Mouse (Mus musculus) layer of hippocampus, postnatal 14 days (tissue): ENCODE data around the gene Hist1h3e. TPM values are rescaled to one million over a fixed set of nuclear protein-coding genes. Genes with fewer than 3 reads are reported as not detected.
A peak's percentile ranks its signal among the peaks of the same experiment; 100 is the strongest.
"Not testable (repeated sequence)": the region's sequence is repeated elsewhere in the genome, so short reads cannot be mapped to it uniquely, and the experiment has no call there.

Experiments
- DNase-seq, 2 experiments: peaks; one replicate each; pipeline ENCODE4 v3.0.0; 2021 to 2022; ENCODE audit warnings: low spot score in 2 of 2, mixed read lengths in 1 of 2
- total RNA-seq, 2 experiments: library from RNA; stranded (reverse); gene quantifications; 2 replicates each; pipeline ENCODE4 v1.2.3; 2021

The Hist1h3e gene
- total RNA-seq, 2 experiments from 2014 or later = 60.0 to 69.0 TPM

DNA sequence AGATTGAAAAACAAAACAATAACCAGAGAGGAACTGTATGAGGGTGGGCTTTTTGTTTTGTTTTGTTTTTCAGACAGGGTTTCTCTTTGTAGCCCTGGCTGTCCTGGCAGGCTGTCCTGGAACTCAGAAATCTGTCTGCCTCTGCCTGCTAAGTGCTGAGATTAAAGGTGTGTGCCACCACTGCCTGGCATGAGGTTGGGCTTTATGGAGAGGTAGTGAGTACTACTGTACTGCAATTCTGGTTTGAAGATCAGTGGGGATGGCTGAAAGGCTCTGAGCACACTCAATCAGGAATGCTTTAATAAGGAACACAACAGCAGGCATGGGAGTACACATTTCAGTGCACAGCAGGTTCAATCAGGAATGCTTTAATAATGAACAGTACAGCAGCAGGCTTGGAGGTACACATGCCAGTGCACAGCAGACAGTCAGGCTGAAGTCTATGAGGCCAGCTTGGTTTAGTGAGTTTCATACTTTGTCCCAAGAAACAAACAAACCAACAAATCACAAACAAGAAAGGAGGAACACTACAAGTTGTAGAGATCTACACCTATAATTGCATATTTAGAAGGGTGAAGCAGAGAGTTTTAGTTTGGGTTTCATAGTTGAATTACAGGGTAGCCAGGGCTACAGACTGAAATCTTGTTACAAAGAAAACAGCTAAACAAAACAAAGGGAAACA, 21.4 kb upstream of the Hist1h3e start:
- no peak for DNase-seq

DNA sequence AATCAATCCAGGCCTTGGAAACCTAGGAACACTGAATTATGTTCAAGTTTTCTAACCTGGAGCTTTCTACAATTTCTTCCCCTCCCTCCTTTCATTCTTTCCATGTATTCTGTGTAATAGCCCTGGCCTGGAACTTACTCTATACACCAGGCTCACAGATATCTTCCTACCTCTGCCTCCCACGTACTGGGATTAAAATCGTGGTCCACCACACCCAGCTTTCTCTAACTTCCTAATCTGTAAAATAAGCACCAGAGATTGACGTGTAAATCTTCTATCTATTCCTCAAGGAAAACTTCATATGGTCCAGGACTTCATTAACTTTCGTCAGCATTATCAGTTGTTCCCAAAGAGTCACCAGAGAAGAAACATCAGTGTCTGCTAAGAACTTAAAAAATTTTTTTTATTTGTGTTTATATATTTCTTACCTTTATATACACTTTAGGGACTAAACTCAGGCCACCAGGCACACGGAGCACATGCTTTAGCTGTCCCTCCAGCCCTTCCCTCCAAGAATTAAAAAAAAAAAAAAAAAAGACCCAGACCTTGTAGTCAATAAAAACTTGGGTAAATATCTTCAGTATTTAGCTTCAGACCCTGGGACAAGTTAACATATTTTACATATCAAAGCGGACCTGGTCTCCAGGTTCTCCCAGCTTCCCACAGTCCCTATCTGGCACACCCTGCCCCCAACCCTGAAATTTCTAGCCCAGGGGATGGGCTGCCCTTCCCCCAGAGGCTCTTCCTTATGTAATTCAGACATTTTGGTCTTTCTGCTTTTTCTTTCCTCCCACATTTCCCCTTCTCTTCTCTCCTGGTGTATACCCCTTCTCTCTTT, 20.3 kb upstream of the Hist1h3e start:
- DNase-seq = no peak

DNA sequence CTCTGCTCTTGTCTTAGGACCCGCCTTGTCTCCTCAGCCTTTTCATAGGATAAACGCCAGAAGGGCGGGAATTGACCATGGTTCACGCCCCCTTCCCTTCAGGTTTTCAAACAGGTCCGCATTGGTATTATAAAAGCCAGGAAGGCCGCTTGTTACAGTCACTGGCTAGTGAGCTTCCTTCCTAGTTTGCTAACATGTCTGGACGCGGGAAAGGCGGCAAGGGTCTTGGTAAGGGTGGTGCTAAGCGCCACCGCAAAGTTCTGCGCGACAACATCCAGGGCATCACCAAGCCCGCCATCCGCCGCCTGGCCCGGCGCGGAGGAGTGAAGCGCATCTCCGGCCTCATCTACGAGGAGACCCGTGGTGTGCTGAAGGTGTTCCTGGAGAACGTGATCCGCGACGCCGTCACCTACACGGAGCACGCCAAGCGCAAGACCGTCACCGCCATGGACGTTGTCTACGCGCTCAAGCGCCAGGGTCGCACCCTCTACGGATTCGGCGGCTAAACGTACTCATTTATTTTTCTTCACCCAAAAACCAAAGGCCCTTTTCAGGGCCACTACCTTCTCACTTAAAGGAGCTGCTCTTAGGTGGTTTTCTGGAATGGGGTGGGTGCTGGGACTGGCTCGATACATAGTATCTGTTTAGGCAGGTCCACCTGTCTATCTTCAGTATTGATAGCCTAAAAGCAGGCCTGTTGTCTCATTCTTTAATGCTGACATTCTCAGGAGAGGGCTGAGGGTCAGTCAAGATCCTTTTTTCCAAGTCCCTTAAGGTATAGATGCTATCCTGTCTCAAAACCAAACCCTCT, 19.4 kb upstream of the Hist1h3e start, which contains the start of gene Hist1h4d:
TSS of gene Hist1h4d (plus strand) at position 191 of the 811 bp plus-strand sequence.
- DNase-seq = peak; percentile 97 to 99

DNA sequence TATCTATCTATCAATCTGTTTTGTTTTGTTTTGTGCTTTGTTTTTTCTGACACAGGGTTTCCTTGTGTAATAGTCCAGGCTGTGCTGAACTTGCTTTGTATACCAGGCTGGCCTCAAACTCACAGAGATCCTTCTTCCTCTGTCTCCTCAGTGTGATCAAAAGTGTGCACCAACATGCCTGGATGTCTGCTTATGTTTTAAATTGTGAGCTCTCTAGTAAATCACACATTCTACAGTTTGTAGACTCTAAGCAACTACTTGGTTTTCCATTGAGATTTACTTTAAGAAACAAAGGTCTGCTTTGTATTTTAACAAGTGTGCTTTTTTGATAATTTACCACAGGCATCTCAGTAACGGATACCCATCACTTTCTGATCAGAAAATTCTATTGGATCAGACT, 15.7 kb upstream of the Hist1h3e start:
- DNase-seq = no peak

DNA sequence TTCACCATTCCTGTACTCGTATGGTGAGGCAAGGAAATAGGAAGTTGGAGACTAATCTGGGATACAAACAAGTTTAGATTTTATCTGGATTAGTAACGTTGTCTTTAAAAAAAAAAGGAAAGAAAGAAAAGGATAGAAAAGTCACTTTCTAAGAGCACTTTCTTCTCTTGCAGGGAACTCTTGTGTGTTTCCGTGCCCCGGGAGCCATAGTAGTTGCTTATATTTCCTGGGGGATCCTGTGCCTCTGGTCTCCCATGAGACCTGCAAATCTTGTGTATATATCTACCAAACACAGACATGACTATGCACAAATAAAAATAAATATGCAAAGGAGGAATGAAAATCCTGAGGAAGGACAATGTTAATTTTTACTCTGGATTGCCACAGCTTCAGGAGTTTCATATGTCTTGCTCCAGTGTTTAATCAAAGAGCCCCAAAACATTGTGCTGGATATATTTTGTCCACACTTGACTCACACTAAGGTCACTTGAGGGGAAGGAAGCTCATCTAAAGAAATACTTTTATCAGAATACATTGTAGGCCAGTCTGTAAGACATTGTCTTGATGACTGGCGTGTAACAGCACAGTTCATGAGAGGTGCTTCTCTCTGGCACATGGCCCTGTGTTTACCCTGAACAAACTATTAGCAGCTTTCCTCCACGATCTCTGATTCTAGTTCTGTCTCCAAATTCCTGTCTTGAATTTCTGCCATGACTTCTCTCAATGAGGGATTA, 14.9 kb upstream of the Hist1h3e start:
- no peak for DNase-seq

DNA sequence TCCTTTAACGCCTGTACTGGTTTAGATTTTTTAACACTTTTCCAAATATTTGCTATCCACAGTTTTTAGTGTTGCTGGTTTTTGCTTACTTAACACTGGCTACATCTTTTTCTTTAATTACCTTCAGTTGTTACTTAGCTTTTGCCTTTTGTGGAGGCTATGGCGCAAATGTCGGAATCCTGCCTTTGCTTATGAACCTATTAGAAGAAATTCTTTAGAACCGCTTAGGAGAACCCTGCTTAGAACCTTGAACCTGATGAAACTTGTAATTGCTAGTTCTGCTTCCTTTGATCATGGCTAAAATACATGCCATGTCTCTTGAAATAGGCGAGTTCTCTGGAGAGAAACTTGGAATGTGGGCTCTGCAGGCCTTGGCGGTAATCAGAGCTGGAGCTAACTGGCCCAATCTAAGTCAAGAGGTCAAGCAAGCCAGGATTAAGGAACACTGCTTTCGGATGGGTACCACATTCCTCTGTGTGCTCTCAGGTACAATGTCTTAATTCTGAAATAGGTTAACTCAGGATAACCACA, 14.2 kb upstream of the Hist1h3e start:
- no peak for DNase-seq

DNA sequence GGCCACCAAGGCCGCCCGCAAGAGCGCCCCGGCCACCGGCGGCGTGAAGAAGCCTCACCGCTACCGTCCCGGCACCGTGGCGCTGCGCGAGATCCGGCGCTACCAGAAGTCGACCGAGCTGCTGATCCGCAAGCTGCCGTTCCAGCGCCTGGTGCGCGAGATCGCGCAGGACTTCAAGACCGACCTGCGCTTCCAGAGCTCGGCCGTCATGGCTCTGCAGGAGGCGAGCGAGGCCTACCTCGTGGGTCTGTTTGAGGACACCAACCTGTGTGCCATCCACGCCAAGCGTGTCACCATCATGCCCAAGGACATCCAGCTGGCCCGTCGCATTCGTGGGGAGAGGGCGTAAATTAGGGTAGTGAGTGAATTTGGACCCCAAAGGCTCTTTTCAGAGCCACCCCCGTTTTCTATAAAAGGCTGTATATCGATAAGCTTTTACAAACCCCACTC, 13.7 kb upstream of the Hist1h3e start:
- DNase-seq = not testable (repeated sequence)

DNA sequence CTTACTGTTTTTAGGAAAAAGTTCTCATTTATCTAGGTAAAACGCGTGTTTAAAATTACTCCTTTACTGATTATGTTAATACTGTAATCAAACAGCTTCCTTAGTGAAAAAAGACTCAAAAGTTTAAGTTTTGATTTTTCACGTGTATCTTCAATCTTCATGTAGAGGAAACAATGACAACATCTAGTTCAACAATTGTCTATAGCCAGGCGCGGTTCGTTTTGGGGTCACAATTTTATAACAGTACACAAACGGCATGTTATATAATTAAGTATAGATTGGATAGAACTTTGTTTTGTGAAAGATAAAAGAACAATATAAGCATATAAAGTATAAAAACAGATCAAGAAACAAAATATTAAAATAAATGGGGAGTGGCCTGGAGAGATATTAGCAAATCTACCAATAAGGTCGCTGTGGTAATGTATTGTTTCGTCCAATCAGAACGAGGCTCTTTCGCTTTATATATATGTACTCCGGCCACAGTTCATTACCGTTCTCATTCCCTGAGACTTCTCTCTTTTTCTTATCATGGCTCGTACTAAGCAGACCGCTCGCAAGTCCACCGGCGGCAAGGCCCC, 13.2 kb upstream of the Hist1h3e start, which contains the start of gene Hist1h3d:
TSS of gene Hist1h3d (plus strand) at position 493 of the 581 bp plus-strand sequence.
- peak in 1 of 2 experiments; percentile 87 for DNase-seq

DNA sequence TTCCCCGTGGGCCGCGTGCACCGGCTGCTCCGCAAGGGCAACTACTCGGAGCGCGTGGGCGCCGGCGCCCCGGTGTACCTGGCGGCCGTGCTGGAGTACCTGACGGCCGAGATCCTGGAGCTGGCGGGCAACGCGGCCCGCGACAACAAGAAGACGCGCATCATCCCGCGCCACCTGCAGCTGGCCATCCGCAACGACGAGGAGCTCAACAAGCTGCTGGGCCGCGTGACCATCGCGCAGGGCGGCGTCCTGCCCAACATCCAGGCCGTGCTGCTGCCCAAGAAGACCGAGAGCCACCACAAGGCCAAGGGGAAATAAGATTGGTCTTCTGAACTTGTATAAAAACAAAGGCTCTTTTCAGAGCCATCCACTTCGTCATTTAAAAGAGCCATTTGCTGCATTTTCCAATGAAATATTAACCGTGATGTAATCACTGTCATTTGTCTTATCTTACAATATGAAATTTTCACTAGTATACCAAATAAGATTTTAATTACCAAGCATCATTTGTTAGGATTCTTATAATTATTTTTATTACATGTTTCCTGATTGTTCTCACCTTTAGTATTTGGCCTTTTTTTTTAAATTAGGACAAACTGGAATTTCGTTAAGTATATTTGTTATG, 12.5 kb upstream of the Hist1h3e start:
- not testable (repeated sequence) for DNase-seq

DNA sequence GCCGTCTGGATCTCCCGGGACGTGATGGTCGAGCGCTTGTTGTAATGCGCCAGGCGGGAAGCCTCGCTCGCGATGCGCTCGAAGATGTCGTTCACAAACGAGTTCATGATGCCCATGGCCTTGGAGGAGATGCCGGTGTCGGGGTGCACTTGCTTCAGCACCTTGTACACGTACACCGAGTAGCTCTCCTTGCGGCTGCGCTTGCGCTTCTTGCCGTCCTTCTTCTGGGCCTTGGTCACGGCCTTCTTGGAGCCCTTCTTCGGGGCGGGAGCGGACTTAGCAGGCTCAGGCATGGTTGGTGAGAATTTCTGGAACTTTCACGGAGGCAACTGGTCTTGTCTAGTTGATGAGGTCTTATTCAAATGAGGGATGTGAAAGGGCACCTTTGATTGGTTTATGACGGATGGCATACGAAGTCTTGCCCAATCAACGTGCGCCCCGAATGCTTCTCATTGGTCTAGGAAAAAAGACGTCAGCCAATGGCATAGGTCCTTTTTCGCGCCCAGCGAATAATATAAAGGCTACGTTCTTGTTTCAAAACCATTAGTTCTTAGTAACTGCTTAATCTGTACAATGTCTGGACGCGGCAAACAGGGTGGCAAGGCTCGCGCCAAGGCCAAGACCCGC, 11.8 kb upstream of the Hist1h3e start, which contains the start of the genes Hist1h2bf and Hist1h2ad:
TSS of gene Hist1h2bf (minus strand) at position 299 of the 627 bp plus-strand sequence.
TSS of gene Hist1h2ad (plus strand) at position 484 of the 627 bp plus-strand sequence.
- DNase-seq = peak; percentile 88 to 98

DNA sequence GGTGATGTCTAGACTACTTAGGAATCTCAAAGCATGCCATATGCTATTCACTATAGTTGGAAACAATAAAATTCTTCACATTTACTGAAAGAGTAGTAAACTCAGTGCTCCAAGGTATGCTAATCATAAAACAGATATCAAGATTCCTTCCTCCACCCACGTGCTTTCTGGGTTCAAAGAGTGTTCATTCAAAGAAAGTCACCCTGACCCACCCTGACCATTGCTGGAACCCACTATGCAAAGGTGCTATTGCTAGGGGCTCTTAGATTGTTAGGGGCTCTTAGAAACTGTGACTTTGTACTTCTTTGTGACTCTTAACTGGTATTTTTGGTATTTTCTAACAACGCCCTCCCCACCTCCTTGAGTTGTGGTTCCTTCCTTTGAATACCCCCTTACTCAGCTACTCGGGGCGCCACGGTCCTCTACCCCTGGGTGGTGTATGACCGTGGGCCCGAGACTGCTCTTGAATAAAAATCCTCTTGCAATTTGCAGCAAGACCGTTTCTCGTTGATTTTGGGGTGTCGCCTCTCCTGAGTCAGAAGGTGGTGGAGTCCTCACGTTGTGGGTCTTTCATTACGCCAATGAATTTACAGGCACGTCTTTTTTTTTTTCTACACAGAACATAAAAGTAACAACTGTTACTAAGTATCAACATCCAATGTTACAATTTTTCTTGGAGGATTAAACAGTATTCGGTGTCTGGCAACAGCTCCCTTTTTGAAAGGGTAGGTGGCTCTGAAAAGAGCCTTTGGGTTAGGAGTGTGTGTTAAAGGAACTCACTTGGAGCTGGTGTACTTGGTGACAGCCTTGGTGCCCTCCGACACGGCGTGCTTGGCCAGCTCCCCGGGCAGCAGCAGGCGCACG, 11.1 kb upstream of the Hist1h3e start:
- DNase-seq = not testable (repeated sequence)

DNA sequence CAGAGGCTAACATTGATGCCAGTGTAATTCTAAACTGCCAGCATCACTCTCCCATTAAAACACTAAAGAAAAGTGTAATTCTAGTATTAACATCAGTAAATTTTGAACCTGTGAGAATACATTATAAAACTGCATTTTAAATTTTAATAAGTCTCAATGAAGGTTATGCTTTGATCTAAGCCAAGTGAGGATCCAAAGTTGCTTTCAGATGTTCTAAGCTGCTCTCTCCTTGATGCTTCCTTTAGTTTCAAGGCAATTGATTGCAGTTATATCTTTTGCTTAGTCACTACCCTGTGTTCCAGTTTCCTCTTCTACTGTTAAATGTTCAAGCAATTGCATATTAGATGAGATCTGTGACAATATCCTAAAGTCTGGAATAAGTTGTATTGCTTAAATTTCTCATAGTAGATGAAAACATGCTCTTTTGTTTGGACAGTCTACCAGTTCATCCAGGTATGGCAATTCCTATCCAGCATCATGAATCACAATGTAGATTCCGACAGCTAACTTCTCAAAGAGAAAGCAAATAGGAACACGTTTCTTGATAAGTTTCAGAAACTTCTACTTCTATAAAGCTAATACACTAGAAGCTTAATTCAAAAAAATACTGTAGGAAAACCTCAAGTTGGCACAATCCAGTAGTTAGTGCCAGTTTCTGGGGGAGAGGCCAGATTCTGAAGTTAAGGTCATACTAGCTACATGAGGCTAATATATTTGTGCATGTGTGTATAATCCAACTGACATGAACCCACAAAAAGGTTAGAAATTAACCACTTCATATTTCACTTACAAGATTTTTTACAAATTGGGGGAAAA, 10.3 kb upstream of the Hist1h3e start:
- no peak for DNase-seq

DNA sequence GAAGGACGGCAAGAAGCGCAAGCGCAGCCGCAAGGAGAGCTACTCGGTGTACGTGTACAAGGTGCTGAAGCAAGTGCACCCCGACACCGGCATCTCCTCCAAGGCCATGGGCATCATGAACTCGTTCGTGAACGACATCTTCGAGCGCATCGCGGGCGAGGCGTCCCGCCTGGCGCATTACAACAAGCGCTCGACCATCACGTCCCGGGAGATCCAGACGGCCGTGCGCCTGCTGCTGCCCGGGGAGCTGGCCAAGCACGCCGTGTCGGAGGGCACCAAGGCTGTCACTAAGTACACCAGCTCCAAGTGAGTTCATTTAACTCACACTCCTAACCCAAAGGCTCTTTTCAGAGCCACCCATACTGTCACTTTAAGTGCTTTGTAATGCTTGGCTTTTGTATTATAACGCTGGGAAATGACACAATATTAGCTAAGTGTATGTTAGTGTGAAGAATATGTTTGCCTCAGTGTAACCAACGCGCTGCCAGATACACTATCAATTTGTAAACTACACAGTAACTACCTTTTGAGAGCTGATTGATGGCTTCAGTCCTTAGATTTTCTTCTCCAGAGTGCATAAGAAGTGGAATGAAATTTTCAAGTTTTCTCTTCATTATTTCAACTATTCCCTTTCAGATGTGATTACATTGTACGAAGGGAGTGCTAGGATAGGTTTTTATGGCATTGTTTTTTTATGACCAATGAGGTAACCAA, 9.5 kb upstream of the Hist1h3e start:
- DNase-seq = not testable (repeated sequence)

DNA sequence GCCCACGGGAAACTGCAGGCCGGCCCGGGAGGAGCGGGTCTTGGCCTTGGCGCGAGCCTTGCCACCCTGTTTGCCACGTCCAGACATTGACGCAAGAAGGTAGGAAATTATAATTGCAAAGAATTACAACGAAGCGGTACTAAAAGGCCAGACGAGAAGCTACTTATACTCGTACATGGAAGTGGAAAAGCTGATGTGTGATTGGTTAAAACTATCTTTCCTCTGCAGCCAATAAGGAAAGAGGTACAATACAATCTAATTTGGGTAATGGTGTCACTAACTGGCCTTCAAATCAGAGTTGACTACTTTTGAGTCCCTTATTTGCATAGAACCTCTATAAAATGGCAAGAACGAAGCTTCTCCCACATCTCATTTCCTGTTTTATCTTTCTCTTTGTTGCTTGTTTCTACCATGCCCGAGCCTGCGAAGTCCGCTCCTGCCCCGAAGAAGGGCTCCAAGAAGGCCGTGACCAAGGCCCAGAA, 8.9 kb upstream of the Hist1h3e start, which contains the start of the genes Hist1h2ae and Hist1h2bg:
TSS of gene Hist1h2ae (minus strand) at position 199 of the 482 bp plus-strand sequence.
TSS of gene Hist1h2bg (plus strand) at position 375 of the 482 bp plus-strand sequence.
- DNase-seq = peak; percentile 74 to 95

DNA sequence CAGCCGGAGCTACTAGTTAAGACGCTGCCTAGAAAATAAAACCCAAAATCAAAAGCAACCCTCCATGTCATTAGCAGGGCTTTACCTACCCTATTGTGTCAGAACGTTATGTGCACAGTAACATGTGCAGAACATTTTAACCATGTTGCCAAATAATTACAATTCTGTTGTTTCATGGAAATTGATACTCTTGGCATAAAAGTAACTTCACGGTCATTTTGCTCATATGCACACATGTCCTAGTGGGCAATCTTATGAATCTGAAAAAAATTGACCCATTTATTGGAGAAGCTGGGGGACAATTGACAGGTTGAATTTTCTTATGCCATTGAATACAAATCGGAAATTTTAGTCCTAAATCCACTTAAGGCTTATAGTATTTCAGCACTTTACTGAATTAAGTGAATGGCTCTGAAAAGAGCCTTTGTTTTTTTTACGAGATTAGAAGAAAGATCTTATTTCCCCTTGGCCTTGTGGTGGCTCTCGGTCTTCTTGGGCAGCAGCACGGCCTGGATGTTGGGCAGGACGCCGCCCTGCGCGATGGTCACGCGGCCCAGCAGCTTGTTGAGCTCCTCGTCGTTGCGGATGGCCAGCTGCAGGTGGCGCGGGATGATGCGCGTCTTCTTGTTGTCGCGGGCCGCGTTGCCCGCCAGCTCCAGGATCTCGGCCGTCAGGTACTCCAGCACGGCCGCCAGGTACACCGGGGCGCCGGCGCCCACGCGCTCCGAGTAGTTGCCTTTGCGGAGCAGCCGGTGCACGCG, 8.3 kb upstream of the Hist1h3e start:
- DNase-seq = not testable (repeated sequence)
